Comparison of ENCODE assay signal across 20 mouse cellular contexts in genomic region chr1:12437894-12438293, GRCm38 (mm10).
DNase-seq lines count a peak whose midpoint lies in the region; ATAC-seq and TF ChIP-seq lines count a peak whose summit lies in the region.
"Had no signal": no experiment of that assay in that cellular context is flagged by ENCODE, and none has a peak within 500 bp of the region (broad histone marks: within the 10 kb centered on the region; RNA-seq: fewer than 3 reads in every experiment).

No protein-coding gene starts in this region.

- WGBS in embryonic facial prominence, embryonic 11.5 days: 42% methylated on average over 2 of the region's 2 CpGs
- WGBS in embryonic facial prominence, embryonic 10.5 days: 51% methylated on average over 2 of the region's 2 CpGs
- WGBS in kidney, postnatal 0 days: 31% methylated on average over 2 of the region's 2 CpGs

- H3K27ac ChIP-seq in embryonic facial prominence, embryonic 11.5 days (replicated peaks; ENCODE audit: low read depth, low read length): no peak overlapping the region
- H3K27ac ChIP-seq in embryonic facial prominence, embryonic 10.5 days (replicated peaks): no peak overlapping the region
- H3K27ac ChIP-seq in kidney, postnatal 0 days: no peak overlapping the region
- H3K27ac ChIP-seq: embryonic facial prominence, embryonic 15.5 days; forebrain, embryonic 10.5 days; heart, embryonic 13.5 days; hindbrain, embryonic 15.5 days had no signal

- H3K4me2 ChIP-seq in embryonic facial prominence, embryonic 11.5 days (ENCODE audit: low read depth, low read length): no peak overlapping the region
- no peak overlapping the region for H3K4me2 ChIP-seq in kidney, postnatal 0 days (ENCODE audit: low read length)
- H3K4me2 ChIP-seq: embryonic facial prominence, embryonic 15.5 days; heart, embryonic 13.5 days; hindbrain, embryonic 15.5 days had no signal

- no peaks in the 10 kb centered on the region for H3K36me3 ChIP-seq in embryonic facial prominence, embryonic 11.5 days (replicated peaks; ENCODE audit: control insufficient read depth, insufficient read depth, low read depth, low read length)
- no peaks in the 10 kb centered on the region for H3K36me3 ChIP-seq in embryonic facial prominence, embryonic 10.5 days (replicated peaks)
- H3K36me3 ChIP-seq in kidney, postnatal 0 days (ENCODE audit: insufficient read depth, low read length): no peaks in the 10 kb centered on the region
- H3K36me3 ChIP-seq: embryonic facial prominence, embryonic 15.5 days; forebrain, embryonic 10.5 days; heart, embryonic 13.5 days; hindbrain, embryonic 15.5 days had no signal

- intact Hi-C loops in left cerebral cortex, postnatal 4 days (cut with DNase I): no loop called here

- no peak overlapping the region for H3K4me3 ChIP-seq in embryonic facial prominence, embryonic 11.5 days (ENCODE audit: low read depth, low read length)
- no peak overlapping the region for H3K4me3 ChIP-seq in embryonic facial prominence, embryonic 10.5 days
- no peak overlapping the region for H3K4me3 ChIP-seq in kidney, postnatal 0 days (replicated peaks; ENCODE audit: low read depth, low read length)
- H3K4me3 ChIP-seq: embryonic facial prominence, embryonic 15.5 days; erythroblast, embryonic 14.5 days; forebrain, embryonic 10.5 days; heart, embryonic 13.5 days; hindbrain, embryonic 15.5 days had no signal

- H3K4me1 ChIP-seq in embryonic facial prominence, embryonic 11.5 days (ENCODE audit: control insufficient read depth, insufficient read depth, low read length): no peaks in the 10 kb centered on the region
- peaks cover 10% of the 10 kb centered on the region for H3K4me1 ChIP-seq in embryonic facial prominence, embryonic 10.5 days
- H3K4me1 ChIP-seq in kidney, postnatal 0 days (replicated peaks; ENCODE audit: insufficient read depth, low read length): no peaks in the 10 kb centered on the region
- H3K4me1 ChIP-seq: embryonic facial prominence, embryonic 15.5 days; heart, embryonic 13.5 days; hindbrain, embryonic 15.5 days had no signal

- peak; percentile 8 for DNase-seq in embryonic facial prominence, embryonic 11.5 days (ENCODE audit: low spot score)
- DNase-seq in embryonic facial prominence, embryonic 10.5 days (ENCODE audit: low spot score): no peak
- peak; percentile 17 for DNase-seq in kidney, postnatal 0 days (ENCODE audit: low spot score)
- no peak for DNase-seq in kidney, adult 8-10 months
- peak; percentile 55 for DNase-seq in embryo, embryonic 11 days
- DNase-seq in adrenal gland, postnatal 14 days: no peak
- no peak for DNase-seq in left cerebral cortex, postnatal 4 days
- DNase-seq: adrenal gland, postnatal 10 days; cerebellum, adult 11-12 months; cerebellum, adult 9-10 months; cerebellum, postnatal 36 days; gastrocnemius, postnatal 36 days; heart, adult 11 months; heart, postnatal 36 days had no signal

- ATAC-seq in embryonic facial prominence, embryonic 11.5 days (replicated peaks; ENCODE audit: insufficient number of reproducible peaks, low FRiP score, low TSS enrichment, low read depth): no peak
- no peak for ATAC-seq in kidney, postnatal 0 days (replicated peaks; ENCODE audit: low FRiP score, low read depth)
- ATAC-seq: forebrain, embryonic 14.5 days had no signal

- no peak overlapping the region for H3K9ac ChIP-seq in embryonic facial prominence, embryonic 11.5 days (replicated peaks; ENCODE audit: low read length)
- no peak overlapping the region for H3K9ac ChIP-seq in kidney, postnatal 0 days (ENCODE audit: low read depth, low read length)
- H3K9ac ChIP-seq: embryonic facial prominence, embryonic 15.5 days; heart, embryonic 13.5 days; hindbrain, embryonic 15.5 days had no signal

- no peak for TF ChIP-seq CTCF in kidney, postnatal 0 days (IDR thresholded peaks at IDR 0.05; ENCODE audit: low read depth)

- no peaks in the 10 kb centered on the region for H3K9me3 ChIP-seq in embryonic facial prominence, embryonic 11.5 days (replicated peaks; ENCODE audit: control insufficient read depth, low read length)
- H3K9me3 ChIP-seq in embryonic facial prominence, embryonic 10.5 days: no peaks in the 10 kb centered on the region
- H3K9me3 ChIP-seq in kidney, postnatal 0 days (replicated peaks; ENCODE audit: low read length): no peaks in the 10 kb centered on the region
- H3K9me3 ChIP-seq: embryonic facial prominence, embryonic 15.5 days; heart, embryonic 13.5 days; hindbrain, embryonic 15.5 days had no signal

- no peaks in the 10 kb centered on the region for H3K27me3 ChIP-seq in embryonic facial prominence, embryonic 11.5 days (ENCODE audit: control insufficient read depth, insufficient read depth, low read length)
- H3K27me3 ChIP-seq in embryonic facial prominence, embryonic 10.5 days (replicated peaks; ENCODE audit: low read depth, poor library complexity, severe bottlenecking): no peaks in the 10 kb centered on the region
- H3K27me3 ChIP-seq in kidney, postnatal 0 days (ENCODE audit: insufficient read depth, low read length): no peaks in the 10 kb centered on the region
- H3K27me3 ChIP-seq: embryonic facial prominence, embryonic 15.5 days; heart, embryonic 13.5 days; hindbrain, embryonic 15.5 days had no signal

Comparison
In these comparisons a context has a peak if more than half of its experiments do, and no peak if none do; other contexts are left out.
1. DNase-seq: peak in embryonic facial prominence, embryonic 11.5 days (single experiment), kidney, postnatal 0 days (single experiment) and embryo, embryonic 11 days (single experiment); none in embryonic facial prominence, embryonic 10.5 days (single experiment), kidney, adult 8-10 months (0 of 2), adrenal gland, postnatal 14 days (single experiment) and left cerebral cortex, postnatal 4 days (single experiment).